8 mouse cellular contexts compared by ENCODE assay signal in genomic region chr12:80344777-80345231, GRCm38 (mm10).
DNase-seq lines count a peak whose midpoint lies in the region; ATAC-seq and TF ChIP-seq lines count a peak whose summit lies in the region.

No protein-coding gene starts in this region.

- H3K79me3 ChIP-seq in C2C12 (ENCODE audit: low read depth): no peaks in the 10 kb centered on the region

- no peak overlapping the region for H3K4me2 ChIP-seq in lung, embryonic 15.5 days

- peak overlapping the region; percentile 67 for H3K27ac ChIP-seq in heart, embryonic 10.5 days
- peak overlapping the region; percentile 61 for H3K27ac ChIP-seq in lung, embryonic 15.5 days

- H3K4me3 ChIP-seq in C2C12 (ENCODE audit: insufficient read depth, poor library complexity, severe bottlenecking): no peak overlapping the region
- H3K4me3 ChIP-seq in heart, embryonic 10.5 days: no peak overlapping the region
- H3K4me3 ChIP-seq in lung, embryonic 15.5 days: no peak overlapping the region

- WGBS in heart, embryonic 10.5 days: 47% methylated on average over 6 of the region's 6 CpGs
- 33% methylated on average over 6 of the region's 6 CpGs for WGBS in lung, embryonic 15.5 days

- ATAC-seq in frontal cortex, adult (ENCODE audit: low TSS enrichment): peak; percentile 15; the same call in 1 of the 2 replicates
- ATAC-seq in lung, embryonic 15.5 days (ENCODE audit: borderline replicate concordance, extremely low read depth, low FRiP score, low TSS enrichment): peak; percentile 64; the same call in 1 of the 2 replicates

- H3ac ChIP-seq in C2C12 (ENCODE audit: control insufficient read depth, insufficient read length, low read depth): no peak overlapping the region

- peaks cover 24% of the 10 kb centered on the region for H3K4me1 ChIP-seq in heart, embryonic 10.5 days
- H3K4me1 ChIP-seq in lung, embryonic 15.5 days: peaks cover 15% of the 10 kb centered on the region

- H3K9ac ChIP-seq in lung, embryonic 15.5 days: no peak overlapping the region

- no peak for TF ChIP-seq CTCF in C2C12 (IDR thresholded peaks at IDR 0.05; ENCODE audit: control insufficient read depth, insufficient read depth, insufficient read length)

- no peaks in the 10 kb centered on the region for H3K79me2 ChIP-seq in C2C12 (ENCODE audit: control insufficient read depth, insufficient read depth)

- no peak for DNase-seq in frontal cortex, postnatal 14 days (ENCODE audit: low spot score in 2 of 2)
- no peak for DNase-seq in heart, embryonic 10.5 days (ENCODE audit: low spot score)
- DNase-seq in right cerebral cortex, postnatal 14 days: no peak
- DNase-seq in spleen, postnatal 36 days (ENCODE audit: low spot score in 2 of 2): no peak
- no peak for DNase-seq in thymus, postnatal 0 days (ENCODE audit: low spot score)

- peaks cover 4% of the 10 kb centered on the region for H3K36me3 ChIP-seq in C2C12 (ENCODE audit: control insufficient read depth, insufficient read depth)
- H3K36me3 ChIP-seq in heart, embryonic 10.5 days: peaks cover 26% of the 10 kb centered on the region
- H3K36me3 ChIP-seq in lung, embryonic 15.5 days: peaks cover 7% of the 10 kb centered on the region

- no peaks in the 10 kb centered on the region for H3K27me3 ChIP-seq in C2C12 (ENCODE audit: control insufficient read depth, insufficient read depth, insufficient read length)
- no peaks in the 10 kb centered on the region for H3K27me3 ChIP-seq in heart, embryonic 10.5 days (ENCODE audit: insufficient read depth, poor library complexity, severe bottlenecking)
- H3K27me3 ChIP-seq in lung, embryonic 15.5 days: no peaks in the 10 kb centered on the region

- H3K9me3 ChIP-seq in heart, embryonic 10.5 days: no peaks in the 10 kb centered on the region
- H3K9me3 ChIP-seq in lung, embryonic 15.5 days: no peaks in the 10 kb centered on the region

TF ChIP-seq in C2C12, 6 proteins besides CTCF, POLR2A, EP300 and RAD21:
- no peak for TF ChIP-seq FOSL1 (IDR thresholded peaks at IDR 0.05; ENCODE audit: insufficient read depth, low read length, poor library complexity, severe bottlenecking)
- peak; percentile 6 for TF ChIP-seq MAX (IDR thresholded peaks at IDR 0.05)
